Mouse (Mus musculus): ENCODE measurements around the gene Tmprss4.

DNA sequence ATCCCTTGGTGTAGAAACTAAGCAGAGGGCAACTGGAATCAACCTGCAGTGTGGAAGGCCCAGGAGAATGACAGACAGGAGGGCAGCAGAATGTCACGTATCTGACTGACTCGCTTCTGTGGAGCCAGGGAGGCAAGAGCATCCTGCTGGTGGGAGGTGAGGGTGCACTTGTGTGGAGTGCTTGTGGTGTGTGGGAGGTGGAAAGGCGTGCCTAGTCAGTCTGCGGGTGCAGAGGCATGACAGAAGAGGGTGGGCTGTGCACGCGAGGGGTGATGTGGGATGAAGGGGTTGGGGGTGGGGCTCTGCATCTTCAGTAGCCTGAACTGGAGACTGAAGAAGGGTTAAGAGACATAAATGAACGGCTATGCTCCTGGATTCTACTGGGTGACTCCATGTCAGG is 50.5 kb downstream of the Tmprss4 start:
- TF ChIP-seq POLR2A (IDR thresholded peaks at IDR 0.05; ENCODE audit: insufficient read depth, low read depth, low read length) (no peak), CTCF (IDR thresholded peaks at IDR 0.05) (no peak)

All from heart, adult 2 months (tissue).